26 mouse cellular contexts compared by ENCODE assay signal in the genomic region with DNA sequence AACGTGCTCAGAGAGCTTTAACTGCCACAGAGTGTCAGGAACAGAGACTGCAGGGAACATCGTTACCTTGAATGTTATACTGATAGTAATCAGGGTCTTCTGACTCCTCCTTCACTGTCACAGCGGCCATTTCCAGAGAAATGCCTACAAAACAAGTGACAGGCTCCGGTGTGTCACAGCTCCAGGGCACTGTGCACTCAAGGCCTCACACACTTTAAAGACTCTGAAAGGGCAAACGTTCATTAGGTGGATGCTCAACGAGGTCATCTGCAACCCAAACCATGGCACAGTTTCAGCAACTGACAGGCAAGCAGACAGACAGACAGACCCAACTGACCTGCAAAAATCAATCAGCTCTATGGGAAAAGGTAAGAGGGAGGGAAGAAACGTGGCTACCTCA.
"Had no signal": no experiment of that assay in that cellular context is flagged by ENCODE, and none has a peak within 500 bp of the region (broad histone marks: within the 10 kb centered on the region; RNA-seq: fewer than 3 reads in every experiment).

No protein-coding gene starts in this region.

- H3K27me3 ChIP-seq: heart, embryonic 13.5 days; heart, embryonic 15.5 days; hindbrain, embryonic 13.5 days; hindbrain, embryonic 15.5 days; intestine, embryonic 15.5 days; kidney, embryonic 15.5 days; limb, embryonic 13.5 days; limb, embryonic 15.5 days; liver, embryonic 12.5 days had no signal

- H3K9ac ChIP-seq: heart, embryonic 13.5 days; heart, embryonic 15.5 days; hindbrain, embryonic 13.5 days; hindbrain, embryonic 15.5 days; intestine, embryonic 15.5 days; kidney, embryonic 15.5 days; limb, embryonic 13.5 days; limb, embryonic 15.5 days; liver, embryonic 12.5 days; liver, embryonic 14.5 days had no signal

- ATAC-seq: inflammation-experienced regulatory T-cells, adult 6 months; intestine, embryonic 15.5 days; intestine, postnatal 0 days; liver, embryonic 12.5 days had no signal

- DNase-seq: gastrocnemius, postnatal 14 days; gastrocnemius, postnatal 36 days; heart, adult 11 months; heart, adult 2 months; heart, postnatal 14 days; heart, postnatal 36 days; kidney, adult 2 months; kidney, adult 9 months; kidney, postnatal 14 days; kidney, postnatal 36 days; layer of hippocampus, adult 9-11 months; layer of hippocampus, postnatal 36 days; left cerebral cortex, postnatal 4 days; lung, adult 18-20 months had no signal

- H3K4me3 ChIP-seq: heart, adult 2 months; heart, embryonic 13.5 days; heart, embryonic 15.5 days; hindbrain, embryonic 13.5 days; hindbrain, embryonic 15.5 days; intestine, embryonic 15.5 days; kidney, embryonic 15.5 days; limb, embryonic 13.5 days; limb, embryonic 15.5 days; liver, embryonic 12.5 days had no signal

- H3K4me1 ChIP-seq: hindbrain, embryonic 13.5 days; hindbrain, embryonic 15.5 days; intestine, embryonic 15.5 days; kidney, embryonic 15.5 days; limb, embryonic 13.5 days; liver, embryonic 12.5 days had no signal

- H3K27ac ChIP-seq: heart, adult 2 months; heart, embryonic 13.5 days; heart, embryonic 15.5 days; hindbrain, embryonic 13.5 days; hindbrain, embryonic 15.5 days; intestine, embryonic 15.5 days; kidney, embryonic 15.5 days; limb, embryonic 13.5 days; limb, embryonic 15.5 days; liver, embryonic 12.5 days; liver, embryonic 14.5 days had no signal
